Mouse (Mus musculus) hindbrain, embryonic 11.5 days (tissue): ENCODE data around the gene Bmp7. TPM values are rescaled to one million over a fixed set of nuclear protein-coding genes. Genes with fewer than 3 reads are reported as not detected.

Experiments
- ATAC-seq: fragments of 200-750 bp; cut with Nextera tagmentation; 2 replicates; pipeline ENCODE4 v1.8.0; 2017; ENCODE audit warnings: mild to moderate bottlenecking, moderate TSS enrichment, moderate library complexity; ENCODE audit not compliant: low FRiP score
- DNase-seq: peaks from one replicate; pipeline ENCODE4 v3.0.0-alpha.2; 2015; ENCODE audit warnings: low spot score
- H3K27ac ChIP-seq: fragments of 300-500 bp; sonication (generic); 2 replicates; pipeline ENCODE4 v1.5.1; 2014; ENCODE audit warnings: mild to moderate bottlenecking, low read depth, low read length
- H3K27me3 ChIP-seq: fragments of 300-500 bp; sonication (generic); 2 replicates; pipeline ENCODE4 v1.6.1; 2014; ENCODE audit warnings: mild to moderate bottlenecking, low read length, moderate library complexity, mixed read lengths; ENCODE audit not compliant: control insufficient read depth, insufficient read depth
- H3K36me3 ChIP-seq: fragments of 300-500 bp; sonication (generic); 2 replicates; pipeline ENCODE4 v1.6.1; 2014; ENCODE audit warnings: mild to moderate bottlenecking, low read length, moderate library complexity, mixed read lengths; ENCODE audit not compliant: control insufficient read depth, insufficient read depth
- H3K4me1 ChIP-seq: fragments of 300-500 bp; sonication (generic); replicated peaks from 2 replicates; pipeline ENCODE4 v1.6.1; 2014; ENCODE audit warnings: low read length, mixed read lengths; ENCODE audit not compliant: control insufficient read depth, insufficient read depth
- H3K4me2 ChIP-seq: fragments of 300-500 bp; sonication (generic); replicated peaks from 2 replicates; pipeline ENCODE4 v1.6.1; 2014; ENCODE audit warnings: mild to moderate bottlenecking, low read depth, low read length
- H3K4me3 ChIP-seq: fragments of 300-500 bp; sonication (generic); 2 replicates; pipeline ENCODE4 v1.5.1; 2014; ENCODE audit warnings: low read depth, low read length
- H3K9ac ChIP-seq: fragments of 300-500 bp; sonication (generic); 2 replicates; pipeline ENCODE4 v1.6.1; 2014; ENCODE audit warnings: low read depth, low read length
- H3K9me3 ChIP-seq: fragments of 300-500 bp; sonication (generic); 2 replicates; pipeline ENCODE4 v1.6.1; 2016; ENCODE audit warnings: low read length; ENCODE audit not compliant: control insufficient read depth
- WGBS: fragments of 180-500 bp; shearing (Covaris S2); extraction: QIAGEN DNeasy Blood & Tissue Kit; methylation state at CpG from one replicate; pipeline ENCODE4 v1.1.7; 2014; 5-methylcytosine and 5-hydroxymethylcytosine counted together
- polyA plus RNA-seq: library from polyadenylated mRNA; unstranded; fragments of >200 nt; fragmentation: Nextera tagmentation; extraction: Ambion mirVana; gene quantifications from 2 replicates; pipeline ENCODE4 v1.2.1, GENCODE M21; 2014

Gene Bmp7
- polyA plus RNA-seq, 1 experiment from 2014 or later, result 16.6 TPM

GRCm38 (mm10) chr2:172885861-172886260 lies 54.3 kb downstream of the Bmp7 start:
- H3K27me3 ChIP-seq, result no peaks in the 10 kb centered on the region
- DNase-seq, result no peak
- ATAC-seq, result no peak
- H3K36me3 ChIP-seq, result no peaks in the 10 kb centered on the region
- no peak overlapping the region for H3K4me3 ChIP-seq
- H3K27ac ChIP-seq, result no peak overlapping the region
- WGBS, result 67% methylated on average over 7 of the region's 7 CpGs
- H3K4me2 ChIP-seq, result no peak overlapping the region
- no peaks in the 10 kb centered on the region for H3K9me3 ChIP-seq
- no peak overlapping the region for H3K9ac ChIP-seq
- no peaks in the 10 kb centered on the region for H3K4me1 ChIP-seq

GRCm38 (mm10) chr2:172884584-172884983 lies 55.5 kb downstream of the Bmp7 start:
- no peak overlapping the region for H3K4me2 ChIP-seq
- DNase-seq, result no peak
- no peaks in the 10 kb centered on the region for H3K9me3 ChIP-seq
- no peaks in the 10 kb centered on the region for H3K36me3 ChIP-seq
- no peaks in the 10 kb centered on the region for H3K4me1 ChIP-seq
- H3K27me3 ChIP-seq, result no peaks in the 10 kb centered on the region
- no peak overlapping the region for H3K4me3 ChIP-seq
- H3K27ac ChIP-seq, result no peak overlapping the region
- ATAC-seq, result no peak
- WGBS, result 82% methylated on average over 6 of the region's 6 CpGs
- H3K9ac ChIP-seq, result no peak overlapping the region

- 94% methylated on average over 9 of the region's 9 CpGs for WGBS
- no peaks in the 10 kb centered on the region for H3K36me3 ChIP-seq
- no peak for ATAC-seq
Measured at GRCm38 (mm10) chr2:172875201-172875600, 64.9 kb downstream of the Bmp7 start.

GRCm38 (mm10) chr2:172866356-172866755 lies 73.8 kb downstream of the Bmp7 start:
- WGBS, result 69% methylated on average over 5 of the region's 5 CpGs

More at GRCm38 (mm10) chr2:172875201-172875600, 64.9 kb downstream of the Bmp7 start:
- no peak overlapping the region for H3K9ac ChIP-seq
- H3K4me3 ChIP-seq, result no peak overlapping the region
- H3K27ac ChIP-seq, result no peak overlapping the region
- H3K4me1 ChIP-seq, result no peaks in the 10 kb centered on the region
- H3K4me2 ChIP-seq, result no peak overlapping the region
- DNase-seq, result no peak
- H3K9me3 ChIP-seq, result no peaks in the 10 kb centered on the region
- H3K27me3 ChIP-seq, result no peaks in the 10 kb centered on the region

GRCm38 (mm10) chr2:172865165-172865564 lies 75.0 kb downstream of the Bmp7 start:
- DNase-seq (no peak), ATAC-seq (no peak)
- Histone ChIP-seq H3K4me3 (no peak overlapping the region), H3K27ac (no peak overlapping the region), H3K9me3 (no peaks in the 10 kb centered on the region), H3K4me2 (no peak overlapping the region), H3K9ac (no peak overlapping the region), H3K36me3 (no peaks in the 10 kb centered on the region), H3K27me3 (no peaks in the 10 kb centered on the region; the same call in 1 of the 2 replicates), H3K4me1 (no peaks in the 10 kb centered on the region)
- WGBS, result 96% methylated on average over 6 of the region's 6 CpGs

More at GRCm38 (mm10) chr2:172866356-172866755, 73.8 kb downstream of the Bmp7 start:
- no peak overlapping the region for H3K4me2 ChIP-seq
- H3K27me3 ChIP-seq, result no peaks in the 10 kb centered on the region; the same call in 1 of the 2 replicates
- H3K36me3 ChIP-seq, result no peaks in the 10 kb centered on the region
- no peak overlapping the region for H3K27ac ChIP-seq
- H3K9ac ChIP-seq, result no peak overlapping the region
- ATAC-seq (no peak), DNase-seq (no peak)
- no peak overlapping the region for H3K4me3 ChIP-seq
- H3K4me1 ChIP-seq, result no peaks in the 10 kb centered on the region
- H3K9me3 ChIP-seq, result no peaks in the 10 kb centered on the region

GRCm38 (mm10) chr2:172864566-172864965 lies 75.6 kb downstream of the Bmp7 start:
- Histone ChIP-seq H3K27me3 (no peaks in the 10 kb centered on the region; the same call in 1 of the 2 replicates), H3K36me3 (no peaks in the 10 kb centered on the region), H3K4me2 (no peak overlapping the region), H3K4me1 (no peaks in the 10 kb centered on the region), H3K9me3 (no peaks in the 10 kb centered on the region), H3K4me3 (no peak overlapping the region), H3K9ac (no peak overlapping the region), H3K27ac (no peak overlapping the region)
- ATAC-seq (no peak), DNase-seq (no peak)
- WGBS, result 99% methylated on average over 6 of the region's 7 CpGs

GRCm38 (mm10) chr2:172863469-172863856 lies 76.7 kb downstream of the Bmp7 start:
- DNase-seq (no peak), ATAC-seq (no peak)
- Histone ChIP-seq H3K4me3 (no peak overlapping the region), H3K27me3 (no peaks in the 10 kb centered on the region; the same call in 1 of the 2 replicates), H3K4me2 (no peak overlapping the region), H3K36me3 (no peaks in the 10 kb centered on the region), H3K9me3 (no peaks in the 10 kb centered on the region), H3K27ac (no peak overlapping the region), H3K9ac (no peak overlapping the region), H3K4me1 (no peaks in the 10 kb centered on the region)
- WGBS, result 69% methylated on average over 14 of the region's 14 CpGs

- DNase-seq (peak; percentile 39), ATAC-seq (peak; percentile 54; the same call in 1 of the 2 replicates)
- Histone ChIP-seq H3K9me3 (no peaks in the 10 kb centered on the region), H3K27me3 (no peaks in the 10 kb centered on the region; the same call in 1 of the 2 replicates), H3K9ac (no peak overlapping the region), H3K36me3 (no peaks in the 10 kb centered on the region), H3K4me3 (no peak overlapping the region), H3K4me1 (no peaks in the 10 kb centered on the region), H3K27ac (no peak overlapping the region), H3K4me2 (0 out of 2 replicates have a peak overlapping the region, but pooled peaks have one; percentile 2)
- 30% methylated on average over 29 of the region's 29 CpGs for WGBS
Measured at GRCm38 (mm10) chr2:172862850-172863468, 77.2 kb downstream of the Bmp7 start.

- 81% methylated on average over 19 of the region's 19 CpGs for WGBS
- ATAC-seq (no peak), DNase-seq (no peak)
- H3K27me3 ChIP-seq, result no peaks in the 10 kb centered on the region; the same call in 1 of the 2 replicates
- H3K9me3 ChIP-seq, result no peaks in the 10 kb centered on the region
- no peak overlapping the region for H3K4me3 ChIP-seq
- no peak overlapping the region for H3K9ac ChIP-seq
- no peaks in the 10 kb centered on the region for H3K36me3 ChIP-seq
- no peak overlapping the region for H3K4me2 ChIP-seq
- H3K27ac ChIP-seq, result no peak overlapping the region
- H3K4me1 ChIP-seq, result no peaks in the 10 kb centered on the region
Measured at GRCm38 (mm10) chr2:172862424-172862823, 77.7 kb downstream of the Bmp7 start.
